Mouse (Mus musculus): ENCODE measurements around the gene Plpp7. TPM values are rescaled to one million over a fixed set of nuclear protein-coding genes. Genes with fewer than 3 reads are reported as not detected.

The Plpp7 gene
- total and polyA plus RNA-seq, 3 experiments = 7.3 to 15.1 TPM; not detected in 1

DNA sequence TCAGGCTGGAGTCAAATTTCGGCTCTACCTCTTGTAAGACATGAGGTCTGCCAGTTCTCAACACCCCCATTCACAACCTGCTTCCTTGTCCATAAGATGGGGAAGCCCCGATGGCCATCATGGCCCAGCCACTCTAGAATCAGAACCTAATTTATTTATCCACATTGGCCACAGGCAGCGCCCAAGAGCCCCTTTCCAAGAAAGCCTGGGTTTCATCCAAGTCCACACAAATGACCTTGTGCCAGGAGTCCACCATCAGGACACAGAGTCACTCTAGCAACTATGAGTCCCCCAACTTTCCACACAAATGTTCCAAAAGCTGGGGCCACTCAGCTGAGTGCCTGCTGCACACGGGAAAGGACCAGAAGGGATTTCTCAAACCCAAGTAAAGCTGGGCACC is 29.3 kb upstream of the Plpp7 start:
- no peaks in the 10 kb centered on the region for H3K79me2 ChIP-seq (ENCODE audit: control insufficient read depth, insufficient read depth, low read length, poor library complexity)

DNA sequence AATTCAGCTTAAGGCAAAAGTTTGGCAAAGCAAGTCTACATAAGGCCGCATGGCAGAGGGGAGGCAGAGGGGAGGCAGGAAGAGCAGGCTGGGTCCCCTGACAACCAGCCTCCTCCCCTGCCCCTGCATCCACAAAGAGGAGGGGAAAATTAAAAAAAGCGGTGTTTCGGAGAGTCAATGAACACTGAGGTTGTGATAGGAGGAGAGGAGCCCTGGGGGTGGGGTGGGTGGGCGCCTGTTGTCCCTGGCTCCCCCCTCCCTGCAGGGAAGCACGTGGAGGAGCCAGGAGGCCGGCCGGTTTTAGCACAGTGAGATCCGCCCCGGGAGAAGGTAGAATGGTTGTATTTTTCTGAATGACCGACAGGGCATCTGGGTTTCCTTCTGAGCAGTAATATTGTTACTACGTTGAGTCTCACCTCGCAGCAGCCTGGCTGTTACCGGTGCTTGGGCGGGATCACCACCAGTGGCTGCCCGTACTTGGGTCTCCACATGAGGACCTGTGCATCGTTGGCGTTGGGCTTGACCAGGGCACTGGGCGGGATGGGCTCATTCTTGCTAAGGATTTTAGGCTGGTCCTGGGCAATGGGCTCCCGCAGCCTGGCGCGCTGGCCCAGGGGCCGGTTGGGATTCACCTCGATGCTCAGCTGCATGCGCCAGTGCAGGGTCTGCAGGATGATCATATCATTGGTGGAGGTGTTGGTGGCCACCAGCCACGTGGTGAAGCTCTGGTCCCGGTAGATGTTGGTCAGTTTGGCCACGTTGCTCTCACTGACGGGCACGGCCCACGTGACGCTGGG is 26.3 kb upstream of the Plpp7 start:
- H3K4me1 ChIP-seq (ENCODE audit: control insufficient read depth in 1 of 2, insufficient read depth in 2 of 2, low read length in 2 of 2) = no peaks in the 10 kb centered on the region
- TF ChIP-seq USF1 (IDR thresholded peaks at IDR 0.05; ENCODE audit: low read depth, low read length) = no peak
- no peak for TF ChIP-seq MXI1 (IDR thresholded peaks at IDR 0.05; ENCODE audit: low read depth, low read length)
- TF ChIP-seq TBP (IDR thresholded peaks at IDR 0.05; ENCODE audit: low read depth, low read length) = no peak
- TF ChIP-seq MAZ (IDR thresholded peaks at IDR 0.05; ENCODE audit: low read depth, low read length) = no peak
- TF ChIP-seq NRF1 (IDR thresholded peaks at IDR 0.05; ENCODE audit: insufficient read depth, low read depth, low read length, poor library complexity, severe bottlenecking) = no peak
- no peak for TF ChIP-seq TAL1 (IDR thresholded peaks at IDR 0.05; ENCODE audit: low read length)
- no peak for TF ChIP-seq JUND (IDR thresholded peaks at IDR 0.05; ENCODE audit: low read depth, low read length)
- TF ChIP-seq POLR2AphosphoS5 (IDR thresholded peaks at IDR 0.05; ENCODE audit: borderline replicate concordance, low read depth, low read length) = no peak
- no peak for TF ChIP-seq HCFC1 (IDR thresholded peaks at IDR 0.05; ENCODE audit: low read depth, low read length)
- TF ChIP-seq CHD2 (IDR thresholded peaks at IDR 0.05; ENCODE audit: low read length) = no peak
- H3K36me3 ChIP-seq (ENCODE audit: control insufficient read depth in 1 of 2, insufficient read depth in 2 of 2, low read length in 2 of 2) = no peaks in the 10 kb centered on the region
- no peaks in the 10 kb centered on the region for H3K9me3 ChIP-seq (replicated peaks; ENCODE audit: insufficient read depth, low read length)
- no peaks in the 10 kb centered on the region for H3K79me2 ChIP-seq (ENCODE audit: control insufficient read depth, insufficient read depth, low read length, poor library complexity)
- no peak for DNase-seq (ENCODE audit: low read depth, low spot score)
- H3K9ac ChIP-seq (ENCODE audit: control insufficient read depth, low read depth, low read length, poor library complexity, severe bottlenecking) = no peak overlapping the region
- no peak overlapping the region for H3K27ac ChIP-seq (ENCODE audit: control insufficient read depth, low read depth, low read length)
- H3K4me3 ChIP-seq (ENCODE audit: control insufficient read depth in 1 of 2, insufficient read depth in 1 of 2, low read depth in 2 of 2, low read length in 2 of 2) = no peak overlapping the region
- H3K27me3 ChIP-seq (ENCODE audit: control insufficient read depth in 1 of 2, insufficient read depth in 2 of 2, low read length in 2 of 2) = no peaks in the 10 kb centered on the region

More for the DNA sequence above, 29.3 kb upstream of the Plpp7 start:
- Histone ChIP-seq H3K4me1 (ENCODE audit: control insufficient read depth in 1 of 2, insufficient read depth in 2 of 2, low read length in 2 of 2) (peaks cover 18% of the 10 kb centered on the region in 2 experiments), H3K9ac (ENCODE audit: control insufficient read depth, low read depth, low read length, poor library complexity, severe bottlenecking) (no peak overlapping the region), H3K27me3 (ENCODE audit: control insufficient read depth in 1 of 2, insufficient read depth in 2 of 2, low read length in 2 of 2) (no peaks in the 10 kb centered on the region), H3K4me3 (ENCODE audit: control insufficient read depth in 1 of 2, insufficient read depth in 1 of 2, low read depth in 2 of 2, low read length in 2 of 2) (no peak overlapping the region), H3K9me3 (replicated peaks; ENCODE audit: insufficient read depth, low read length) (no peaks in the 10 kb centered on the region), H3K27ac (ENCODE audit: control insufficient read depth, low read depth, low read length) (no peak overlapping the region), H3K36me3 (ENCODE audit: control insufficient read depth in 1 of 2, insufficient read depth in 2 of 2, low read length in 2 of 2) (peaks cover 0 to 19% of the 10 kb centered on the region in 2 experiments; a peak in 2 of 4 replicates)
- TF ChIP-seq GATA1 (IDR thresholded peaks at IDR 0.05; ENCODE audit: low read depth, low read length) (no peak), MYB (IDR thresholded peaks at IDR 0.05; ENCODE audit: low read depth, low read length) (no peak), POLR2A (IDR thresholded peaks at IDR 0.05; ENCODE audit: control insufficient read depth in 1 of 2, insufficient read depth in 1 of 2, low read depth in 1 of 2, low read length in 2 of 2, poor library complexity in 1 of 2) (no peak), USF2 (IDR thresholded peaks at IDR 0.05; ENCODE audit: borderline replicate concordance in 1 of 2, insufficient read depth in 1 of 2, low read depth in 1 of 2, low read length in 2 of 2) (no peak), CHD1 (IDR thresholded peaks at IDR 0.05; ENCODE audit: low read depth, low read length) (no peak), E2F4 (IDR thresholded peaks at IDR 0.05; ENCODE audit: borderline replicate concordance, low read depth, low read length) (no peak), ZKSCAN1 (IDR thresholded peaks at IDR 0.05; ENCODE audit: low read depth, low read length) (no peak), ZNF384 (IDR thresholded peaks at IDR 0.05; ENCODE audit: low read depth, low read length) (no peak), BHLHE40 (IDR thresholded peaks at IDR 0.05; ENCODE audit: borderline replicate concordance, low read depth, low read length) (no peak), MYC (IDR thresholded peaks at IDR 0.05; ENCODE audit: low read depth, low read length) (no peak), ELF1 (IDR thresholded peaks at IDR 0.05; ENCODE audit: low read depth, low read length) (no peak), MAFK (IDR thresholded peaks at IDR 0.05; ENCODE audit: borderline replicate concordance, low read depth, low read length) (no peak), TBP (IDR thresholded peaks at IDR 0.05; ENCODE audit: low read depth, low read length) (no peak), USF1 (IDR thresholded peaks at IDR 0.05; ENCODE audit: low read depth, low read length) (no peak), KAT2A (conservative IDR thresholded peaks at IDR 0.05; ENCODE audit: low read depth, low read length) (no peak), CHD2 (IDR thresholded peaks at IDR 0.05; ENCODE audit: low read length) (no peak), TCF12 (IDR thresholded peaks at IDR 0.05; ENCODE audit: low read depth, low read length) (no peak)
- DNase-seq (ENCODE audit: low read depth, low spot score) = no peak

Measured in MEL (cell line).